Mouse (Mus musculus): ENCODE measurements around the gene Bglap2.
"Not testable (repeated sequence)": the region's sequence is repeated elsewhere in the genome, so short reads cannot be mapped to it uniquely, and the experiment has no call there.

The Bglap2 gene

GRCm38 (mm10) chr3:88384364-88384763 lies 5.9 kb upstream of the Bglap2 start, which contains the start of gene Bglap:
Bglap (minus strand) TSS chr3:88384464.
- DNase-seq, result no peak

DNA sequence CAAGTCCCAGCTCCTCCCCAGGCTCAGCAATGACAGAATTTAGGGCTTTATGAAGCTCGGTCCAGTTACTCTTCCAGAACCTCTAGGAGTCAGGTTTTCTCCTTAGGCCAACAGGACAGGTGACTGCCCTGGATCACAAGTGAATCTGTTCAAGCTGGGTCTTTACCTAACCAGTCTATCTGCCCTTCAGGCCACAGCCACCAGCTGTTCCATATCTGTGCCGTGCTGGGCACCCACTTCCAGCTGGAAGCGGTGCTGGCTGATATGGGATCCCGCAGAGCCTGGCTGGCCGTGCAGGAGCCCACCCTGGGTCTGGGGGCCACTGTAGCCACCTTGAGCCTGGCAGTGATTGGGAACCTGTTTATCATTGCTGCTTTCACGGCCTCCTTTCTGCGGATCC lies 3.9 kb upstream of the Bglap2 start:
- not testable (repeated sequence) for DNase-seq

DNA sequence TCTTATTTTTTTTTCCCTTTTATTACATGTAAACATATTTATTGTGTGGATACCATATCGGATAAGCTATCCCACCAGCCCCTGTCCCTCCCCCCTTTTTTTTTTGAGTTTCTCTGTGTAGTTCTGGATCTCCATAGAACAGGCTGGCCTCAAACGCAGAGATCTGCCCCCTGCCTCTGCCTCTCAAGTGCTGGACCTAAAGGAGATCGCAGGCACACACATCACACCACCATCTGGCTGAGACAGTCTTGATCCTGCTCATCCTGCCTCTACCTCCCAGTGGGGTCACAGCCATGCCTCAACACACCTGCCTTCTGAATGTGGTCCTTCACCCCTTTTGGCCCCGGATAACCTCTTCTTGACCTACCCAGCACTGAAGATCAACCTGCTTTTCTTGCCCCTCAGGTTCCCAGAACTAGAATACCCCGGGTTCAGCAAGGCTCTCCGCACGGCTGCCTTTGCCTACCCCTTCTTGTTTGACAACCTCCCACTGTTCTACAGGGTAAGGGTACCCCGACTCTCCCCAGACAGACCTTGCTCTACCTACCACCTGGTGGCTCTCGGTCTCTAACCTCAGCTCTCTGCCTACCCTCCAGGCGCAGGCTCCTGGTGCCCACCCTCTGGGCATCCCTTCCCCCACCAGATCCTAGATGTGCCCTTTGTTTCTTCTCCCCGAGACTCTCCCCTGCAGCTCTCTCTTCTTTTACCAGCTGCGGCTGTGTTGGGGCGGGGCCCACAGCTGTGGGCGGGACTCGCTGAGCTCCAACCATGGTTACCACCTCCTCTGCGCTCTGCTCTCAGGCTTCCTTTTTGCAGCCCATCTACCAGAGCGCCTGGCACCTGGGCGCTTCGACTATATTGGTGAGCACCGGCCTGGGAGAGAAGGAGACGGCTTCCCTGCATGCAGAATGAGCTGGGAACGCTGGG lies 3.2 kb upstream of the Bglap2 start:
- DNase-seq, result peak; percentile 23 to 32

DNA sequence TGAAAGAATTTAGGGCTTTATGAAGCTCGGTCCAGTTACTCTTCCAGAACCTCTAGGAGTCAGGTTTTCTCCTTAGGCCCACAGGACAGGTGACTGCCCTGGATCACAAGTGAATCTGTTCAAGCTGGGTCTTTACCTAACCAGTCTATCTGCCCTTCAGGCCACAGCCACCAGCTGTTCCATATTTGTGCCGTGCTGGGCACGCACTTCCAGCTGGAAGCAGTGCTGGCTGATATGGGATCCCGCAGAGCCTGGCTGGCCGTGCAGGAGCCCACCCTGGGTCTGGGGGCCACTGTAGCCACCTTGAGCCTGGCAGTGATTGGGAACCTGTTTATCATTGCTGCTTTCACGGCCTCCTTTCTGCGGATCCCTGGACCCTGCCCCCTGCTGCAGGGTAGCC lies 1.9 kb downstream of the Bglap2 start:
- DNase-seq, result not testable (repeated sequence)

DNA sequence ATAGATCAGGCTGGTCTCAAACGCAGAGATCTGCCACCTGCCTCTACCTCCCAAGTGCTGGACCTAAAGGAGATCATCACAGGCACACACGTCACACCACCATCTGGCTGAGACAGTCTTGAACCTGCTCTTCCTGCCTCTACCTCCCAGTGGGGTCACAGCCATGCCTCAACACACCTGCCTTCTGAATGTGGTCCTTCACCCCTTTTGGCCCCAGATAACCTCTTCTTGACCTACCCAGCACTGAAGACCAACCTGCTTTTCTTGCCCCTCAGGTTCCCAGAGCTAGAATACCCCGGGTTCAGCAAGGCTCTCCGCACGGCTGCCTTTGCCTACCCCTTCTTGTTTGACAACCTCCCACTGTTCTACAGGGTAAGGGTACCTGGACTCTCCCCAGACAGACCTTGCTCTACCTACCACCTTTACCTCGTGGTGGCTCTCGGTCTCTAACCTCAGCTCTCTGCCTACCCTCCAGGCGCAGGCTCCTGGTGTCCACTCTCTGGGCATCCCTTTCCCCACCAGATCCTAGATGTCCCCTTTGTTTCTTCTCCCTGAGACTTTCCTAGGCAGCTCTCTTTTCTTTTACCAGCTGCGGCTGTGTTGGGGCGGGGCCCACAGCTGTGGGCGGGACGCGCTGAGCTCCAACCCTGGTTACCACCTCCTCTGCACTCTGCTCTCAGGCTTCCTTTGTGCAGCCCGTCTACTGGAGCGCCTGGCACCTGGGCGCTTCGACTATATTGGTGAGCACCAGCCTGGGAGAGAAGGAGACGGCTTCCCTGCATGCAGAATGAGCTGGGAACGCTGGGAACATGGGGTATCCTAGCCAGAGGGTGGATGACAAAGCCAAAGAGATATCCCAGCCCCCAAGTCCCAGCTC lies 2.5 kb downstream of the Bglap2 start:
- DNase-seq, result not testable (repeated sequence)

GRCm38 (mm10) chr3:88372643-88373042 lies 5.9 kb downstream of the Bglap2 start, which contains the start of gene Bglap3:
Bglap3 (minus strand) TSS chr3:88372743.
- not testable (repeated sequence) for DNase-seq

DNA sequence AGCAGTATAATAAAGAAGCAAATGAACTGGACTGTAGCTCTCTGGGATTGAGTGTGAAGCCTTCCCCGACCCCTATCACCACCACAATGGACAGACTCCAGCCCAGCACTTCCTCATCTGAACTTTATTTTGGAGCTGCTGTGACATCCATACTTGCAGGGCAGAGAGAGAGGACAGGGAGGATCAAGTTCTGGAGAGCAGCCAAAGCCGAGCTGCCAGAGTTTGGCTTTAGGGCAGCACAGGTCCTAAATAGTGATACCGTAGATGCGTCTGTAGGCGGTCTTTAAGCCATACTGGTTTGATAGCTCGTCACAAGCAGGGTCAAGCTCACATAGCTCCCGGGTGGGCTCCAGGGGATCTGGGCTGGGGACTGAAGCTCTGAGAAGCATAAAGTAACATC lies 10.0 kb downstream of the Bglap2 start:
- DNase-seq, result not testable (repeated sequence)

DNA sequence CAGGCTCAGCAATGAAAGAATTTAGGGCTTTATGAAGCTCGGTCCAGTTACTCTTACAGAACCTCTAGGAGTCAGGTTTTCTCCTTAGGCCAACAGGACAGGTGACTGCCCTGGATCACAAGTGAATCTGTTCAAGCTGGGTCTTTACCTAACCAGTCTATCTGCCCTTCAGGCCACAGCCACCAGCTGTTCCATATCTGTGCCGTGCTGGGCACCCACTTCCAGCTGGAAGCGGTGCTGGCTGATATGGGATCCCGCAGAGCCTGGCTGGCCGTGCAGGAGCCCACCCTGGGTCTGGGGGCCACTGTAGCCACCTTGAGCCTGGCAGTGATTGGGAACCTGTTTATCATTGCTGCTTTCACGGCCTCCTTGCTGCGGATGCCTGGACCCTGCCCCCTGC lies 11.0 kb downstream of the Bglap2 start:
- DNase-seq, result not testable (repeated sequence)

GRCm38 (mm10) chr3:88366830-88367428 lies 11.6 kb downstream of the Bglap2 start:
- peak; percentile 35 to 42 for DNase-seq

DNA sequence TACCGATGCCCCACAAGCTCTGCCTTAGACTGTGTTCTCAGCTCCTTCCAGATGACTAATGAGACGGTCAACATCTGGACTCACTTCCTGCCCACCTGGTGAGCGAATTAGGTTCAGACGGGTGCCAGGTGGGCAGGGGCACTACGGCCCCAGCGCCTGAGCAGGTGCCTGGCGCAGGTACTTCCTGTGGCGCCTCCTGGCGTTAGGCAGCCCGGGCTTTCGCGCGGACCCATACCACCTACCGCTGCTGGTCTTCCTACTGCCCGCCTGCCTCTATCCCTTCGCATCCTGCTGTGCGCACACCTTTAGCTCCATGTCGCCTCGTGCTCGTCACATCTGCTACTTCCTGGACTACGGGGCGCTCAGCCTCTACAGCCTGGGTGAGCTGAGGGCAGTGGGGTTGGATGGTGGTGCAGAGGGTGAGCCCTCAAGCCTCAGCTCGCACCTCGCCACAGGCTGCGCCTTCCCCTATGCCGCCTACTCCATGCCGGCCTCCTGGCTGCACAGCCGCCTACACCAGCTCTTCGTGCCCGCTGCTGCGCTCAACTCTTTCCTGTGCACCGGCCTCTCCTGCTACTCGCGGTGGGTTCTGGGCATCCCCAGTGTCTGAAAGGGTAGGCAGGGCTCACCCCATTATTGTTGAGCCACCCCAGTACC lies 12.7 kb downstream of the Bglap2 start:
- no peak for DNase-seq

GRCm38 (mm10) chr3:88364337-88364736 lies 14.2 kb downstream of the Bglap2 start, which contains the start of gene Paqr6:
Paqr6 (plus strand) TSS chr3:88364584.
- DNase-seq, result peak in 1 of 2 experiments; percentile 23

GRCm38 (mm10) chr3:88363700-88364099 lies 14.8 kb downstream of the Bglap2 start:
- no peak for DNase-seq

DNA sequence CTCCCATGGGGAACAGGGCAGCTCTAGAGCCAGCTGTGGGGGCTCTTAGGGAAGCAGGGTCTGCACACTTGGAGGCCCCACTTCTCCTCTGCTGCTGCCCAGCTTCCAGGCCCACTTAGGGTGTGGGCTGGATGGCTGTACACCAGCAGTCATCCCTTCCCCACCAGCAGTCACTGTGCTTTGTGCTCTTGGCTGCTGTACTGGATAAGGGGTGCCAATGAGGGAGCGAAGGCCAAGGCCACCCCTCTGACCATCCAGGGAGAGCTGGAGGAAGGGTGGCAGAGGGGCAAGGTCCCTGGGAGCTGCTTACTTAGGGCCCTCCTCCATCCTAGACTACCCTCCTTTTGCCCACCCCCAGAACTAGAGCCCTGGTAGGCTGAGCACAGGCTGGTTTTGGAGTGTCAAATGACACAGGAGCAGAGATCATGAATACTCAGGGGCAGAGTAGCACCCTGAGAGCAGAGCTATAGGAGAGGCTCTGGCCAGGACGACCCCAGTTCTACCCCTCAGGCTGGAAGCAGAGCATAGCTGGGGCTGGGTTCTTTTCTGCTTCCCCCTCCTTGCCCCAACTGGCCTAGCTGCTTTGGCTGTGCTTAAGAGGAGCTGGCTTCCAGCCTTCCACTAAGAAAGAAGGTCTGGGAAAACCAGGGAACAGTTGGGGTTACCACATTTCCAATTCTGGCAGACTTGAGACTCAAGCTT lies 16.7 kb downstream of the Bglap2 start:
- no peak for DNase-seq

DNA sequence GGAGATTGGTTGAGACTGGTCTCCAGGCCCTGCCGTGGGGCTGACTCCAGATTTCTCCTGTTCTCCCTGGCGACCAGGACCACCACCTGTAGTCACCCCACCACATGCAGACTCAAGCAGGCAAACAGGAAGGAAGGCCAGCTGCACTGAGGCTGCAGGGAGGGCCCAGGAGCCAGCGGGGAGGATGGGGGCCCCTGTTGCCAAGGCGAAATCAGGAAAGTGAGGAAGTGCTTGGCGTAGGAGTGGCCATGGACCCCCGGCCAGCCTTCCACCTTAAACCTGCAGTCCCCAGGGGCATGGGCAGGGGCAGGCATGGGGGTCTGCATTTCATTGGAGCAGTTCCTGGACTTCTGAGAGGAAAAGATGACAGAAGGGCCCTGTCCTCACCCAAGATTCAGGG lies 17.4 kb downstream of the Bglap2 start:
- DNase-seq, result no peak

- no peak for DNase-seq
Observed at GRCm38 (mm10) chr3:88359989-88360388, 18.5 kb downstream of the Bglap2 start.

DNA sequence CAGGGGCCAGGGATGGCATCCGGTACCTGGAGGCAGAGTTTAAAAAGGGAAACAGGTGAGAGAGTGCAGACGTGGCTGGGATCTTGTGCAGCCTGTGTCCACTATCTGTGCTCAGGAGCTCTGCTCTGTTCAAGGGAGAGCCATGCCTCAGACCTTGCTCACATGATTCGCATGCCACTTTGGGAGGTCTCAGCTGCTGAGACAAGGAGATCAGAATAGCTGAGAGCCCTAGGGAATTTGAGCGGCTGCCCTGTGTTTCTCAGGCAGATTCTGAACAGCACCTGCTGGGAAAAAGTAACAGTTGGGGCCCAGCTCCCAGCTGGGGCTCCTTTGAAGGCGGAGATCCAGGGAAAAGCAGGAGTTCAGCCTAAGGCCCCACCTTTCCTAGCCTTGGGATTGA lies 18.9 kb downstream of the Bglap2 start:
- DNase-seq, result no peak

- DNase-seq, result no peak
Observed at GRCm38 (mm10) chr3:88354396-88355165, 23.9 kb downstream of the Bglap2 start.

- DNase-seq, result no peak
Observed at GRCm38 (mm10) chr3:88352907-88353306, 25.6 kb downstream of the Bglap2 start.

GRCm38 (mm10) chr3:88350732-88351131 lies 27.8 kb downstream of the Bglap2 start:
- DNase-seq, result no peak

- no peak for DNase-seq
Observed at GRCm38 (mm10) chr3:88339006-88339405, 39.5 kb downstream of the Bglap2 start.

- no peak for DNase-seq
Observed at GRCm38 (mm10) chr3:88338316-88338715, 40.2 kb downstream of the Bglap2 start.

All from spleen, adult 18-20 months (tissue).